Mouse (Mus musculus): ENCODE results near the gene Gm20388.

GRCm38 (mm10) chr8:123476911-123477736 is 3566.5 kb downstream of the Gm20388 start:
- TF ChIP-seq CTCF (IDR thresholded peaks at IDR 0.05; ENCODE audit: low read depth) (no peak), EP300 (optimal IDR thresholded peaks at IDR 0.05) (no peak)
